Mouse (Mus musculus): ENCODE measurements around the gene Fam198b. TPM values are rescaled to one million over a fixed set of nuclear protein-coding genes. Genes with fewer than 3 reads are reported as not detected.

Fam198b gene
- polyA plus RNA-seq, 1 experiment, result 2.5 TPM

DNA sequence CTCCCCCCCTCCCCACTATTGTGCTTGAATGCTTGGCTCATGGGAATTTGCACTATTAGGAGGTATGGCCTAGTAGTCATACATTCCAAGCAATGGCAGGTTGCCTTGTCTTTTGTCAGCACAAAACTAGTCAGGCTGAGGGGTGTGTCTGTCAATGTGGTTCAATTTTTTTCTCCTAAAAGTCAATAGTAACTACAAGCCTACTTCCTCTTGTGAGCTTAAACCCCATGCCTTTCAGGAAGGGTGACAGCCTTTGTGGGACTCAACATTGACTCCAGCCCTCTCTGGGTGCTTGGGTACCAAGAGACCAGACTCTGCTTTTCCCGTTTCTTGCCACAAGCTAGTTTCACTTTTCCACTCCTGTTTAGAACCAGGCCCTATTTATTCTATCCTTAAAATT, 96.4 kb downstream of the Fam198b start:
- no peaks in the 10 kb centered on the region for H3K79me3 ChIP-seq (ENCODE audit: low read depth)

DNA sequence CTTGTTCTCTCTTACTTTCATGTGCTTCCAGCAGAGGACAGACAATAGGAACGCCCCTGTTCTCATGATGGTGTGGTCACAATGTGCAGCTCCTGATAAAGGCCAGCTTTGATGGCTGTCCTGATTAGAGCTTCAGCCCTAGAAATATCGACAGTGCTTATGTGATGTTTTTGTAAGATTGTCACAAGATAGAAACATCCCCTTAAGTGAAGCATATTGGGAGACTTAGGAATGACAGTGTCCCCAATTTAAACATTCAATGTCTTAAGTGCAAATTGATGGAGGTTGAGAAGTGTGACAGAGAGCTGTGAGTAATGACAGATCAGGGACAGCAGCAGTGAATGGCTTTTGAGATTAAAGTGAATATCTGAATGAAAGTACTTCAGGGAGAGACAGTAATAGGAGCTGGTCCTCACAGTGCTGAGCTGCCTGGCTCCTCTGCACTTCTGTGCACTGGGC, 99.7 kb downstream of the Fam198b start:
- no peak for TF ChIP-seq CEBPB (IDR thresholded peaks at IDR 0.05; ENCODE audit: low read depth)
- Histone ChIP-seq H3K27me3 (ENCODE audit: control insufficient read depth, insufficient read depth, insufficient read length) (no peaks in the 10 kb centered on the region), H3ac (ENCODE audit: control insufficient read depth, insufficient read length, low read depth) (no peak overlapping the region)

More for the DNA sequence above, 96.4 kb downstream of the Fam198b start:
- TF ChIP-seq MYOD1 (IDR thresholded peaks at IDR 0.05; ENCODE audit: control insufficient read depth, insufficient read length, low read depth), result no peak
- TF ChIP-seq MYOG (IDR thresholded peaks at IDR 0.05; ENCODE audit: control insufficient read depth, extremely low read depth, insufficient read length), result no peak
- no peak for TF ChIP-seq CEBPB (IDR thresholded peaks at IDR 0.05; ENCODE audit: low read depth)
- no peak for TF ChIP-seq MAX (IDR thresholded peaks at IDR 0.05)
- no peak for TF ChIP-seq USF1 (IDR thresholded peaks at IDR 0.05; ENCODE audit: low read depth)
- TF ChIP-seq FOSL1 (IDR thresholded peaks at IDR 0.05; ENCODE audit: insufficient read depth, low read length, poor library complexity, severe bottlenecking), result no peak
- no peak for TF ChIP-seq CTCF (IDR thresholded peaks at IDR 0.05; ENCODE audit: control insufficient read depth, insufficient read depth, insufficient read length)
- H3K36me3 ChIP-seq (ENCODE audit: control insufficient read depth, insufficient read depth), result no peaks in the 10 kb centered on the region
- H3K27me3 ChIP-seq (ENCODE audit: control insufficient read depth, insufficient read depth, insufficient read length), result no peaks in the 10 kb centered on the region
- no peak overlapping the region for H3ac ChIP-seq (ENCODE audit: control insufficient read depth, insufficient read length, low read depth)
- H3K4me3 ChIP-seq (ENCODE audit: insufficient read depth, poor library complexity, severe bottlenecking), result no peak overlapping the region
- H3K79me2 ChIP-seq (ENCODE audit: control insufficient read depth, insufficient read depth), result no peaks in the 10 kb centered on the region

DNA sequence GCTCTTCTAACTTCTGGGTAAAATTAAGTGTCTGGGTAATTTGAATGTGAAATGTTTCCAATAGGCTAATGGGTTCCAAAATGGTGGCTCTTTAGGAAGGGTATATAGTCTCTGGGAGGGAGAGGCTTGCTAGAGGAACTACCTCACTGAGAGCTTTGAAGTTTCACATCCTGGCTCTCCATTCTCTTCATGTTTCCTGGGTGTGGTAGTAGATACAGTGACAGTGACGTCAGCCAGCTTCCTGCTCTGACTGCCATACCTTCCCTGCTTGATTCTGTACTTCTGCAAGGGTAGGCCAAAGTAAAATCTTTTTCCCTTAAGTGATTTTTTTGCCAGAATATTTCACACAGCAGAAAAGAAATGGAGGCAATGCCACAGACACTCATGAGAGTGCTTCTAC, 100.2 kb downstream of the Fam198b start:
- no peak overlapping the region for H3ac ChIP-seq (ENCODE audit: control insufficient read depth, insufficient read length, low read depth)
- no peak for TF ChIP-seq CTCF (IDR thresholded peaks at IDR 0.05; ENCODE audit: control insufficient read depth, insufficient read depth, insufficient read length)
- no peak for TF ChIP-seq FOSL1 (IDR thresholded peaks at IDR 0.05; ENCODE audit: insufficient read depth, low read length, poor library complexity, severe bottlenecking)
- no peak for TF ChIP-seq MYOG (IDR thresholded peaks at IDR 0.05; ENCODE audit: control insufficient read depth, extremely low read depth, insufficient read length)
- TF ChIP-seq MAX (IDR thresholded peaks at IDR 0.05), result no peak
- no peak for TF ChIP-seq CEBPB (IDR thresholded peaks at IDR 0.05; ENCODE audit: low read depth)
- no peak for TF ChIP-seq MYOD1 (IDR thresholded peaks at IDR 0.05; ENCODE audit: control insufficient read depth, insufficient read length, low read depth)
- TF ChIP-seq USF1 (IDR thresholded peaks at IDR 0.05; ENCODE audit: low read depth), result no peak
- no peaks in the 10 kb centered on the region for H3K36me3 ChIP-seq (ENCODE audit: control insufficient read depth, insufficient read depth)
- H3K79me2 ChIP-seq (ENCODE audit: control insufficient read depth, insufficient read depth), result no peaks in the 10 kb centered on the region
- no peaks in the 10 kb centered on the region for H3K79me3 ChIP-seq (ENCODE audit: low read depth)
- H3K4me3 ChIP-seq (ENCODE audit: insufficient read depth, poor library complexity, severe bottlenecking), result no peak overlapping the region
- H3K27me3 ChIP-seq (ENCODE audit: control insufficient read depth, insufficient read depth, insufficient read length), result no peaks in the 10 kb centered on the region

More for the DNA sequence above, 99.7 kb downstream of the Fam198b start:
- Histone ChIP-seq H3K79me3 (ENCODE audit: low read depth) (no peaks in the 10 kb centered on the region), H3K4me3 (ENCODE audit: insufficient read depth, poor library complexity, severe bottlenecking) (no peak overlapping the region), H3K79me2 (ENCODE audit: control insufficient read depth, insufficient read depth) (no peaks in the 10 kb centered on the region), H3K36me3 (ENCODE audit: control insufficient read depth, insufficient read depth) (no peaks in the 10 kb centered on the region)

DNA sequence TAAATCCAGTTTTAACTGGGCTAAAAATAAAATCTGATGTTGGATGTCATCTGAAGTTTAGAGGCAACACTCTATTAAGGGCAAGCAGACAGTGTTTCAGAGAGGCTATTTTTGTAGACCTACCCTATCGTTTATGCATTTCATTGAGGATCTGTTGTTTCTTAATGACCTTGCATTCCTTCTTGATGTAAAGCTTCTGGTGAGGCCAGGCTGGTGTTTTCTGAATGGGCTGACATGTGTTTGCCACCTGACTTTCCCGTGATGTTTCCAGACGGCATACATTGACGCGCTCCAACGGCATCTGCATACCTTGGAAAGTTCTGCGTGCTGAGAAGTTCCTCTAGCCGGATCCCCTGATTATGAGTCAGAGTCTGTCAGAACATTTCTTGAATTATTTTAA, 104.9 kb downstream of the Fam198b start:
- Histone ChIP-seq H3K36me3 (ENCODE audit: control insufficient read depth, insufficient read depth) (no peaks in the 10 kb centered on the region), H3K4me3 (ENCODE audit: insufficient read depth, poor library complexity, severe bottlenecking) (no peak overlapping the region), H3K27me3 (ENCODE audit: control insufficient read depth, insufficient read depth, insufficient read length) (no peaks in the 10 kb centered on the region), H3ac (ENCODE audit: control insufficient read depth, insufficient read length, low read depth) (no peak overlapping the region), H3K79me3 (ENCODE audit: low read depth) (no peaks in the 10 kb centered on the region), H3K79me2 (ENCODE audit: control insufficient read depth, insufficient read depth) (no peaks in the 10 kb centered on the region)
- TF ChIP-seq CEBPB (IDR thresholded peaks at IDR 0.05; ENCODE audit: low read depth) (no peak), USF1 (IDR thresholded peaks at IDR 0.05; ENCODE audit: low read depth) (no peak), MYOG (IDR thresholded peaks at IDR 0.05; ENCODE audit: control insufficient read depth, extremely low read depth, insufficient read length) (no peak), MAX (IDR thresholded peaks at IDR 0.05) (no peak), CTCF (IDR thresholded peaks at IDR 0.05; ENCODE audit: control insufficient read depth, insufficient read depth, insufficient read length) (no peak)

DNA sequence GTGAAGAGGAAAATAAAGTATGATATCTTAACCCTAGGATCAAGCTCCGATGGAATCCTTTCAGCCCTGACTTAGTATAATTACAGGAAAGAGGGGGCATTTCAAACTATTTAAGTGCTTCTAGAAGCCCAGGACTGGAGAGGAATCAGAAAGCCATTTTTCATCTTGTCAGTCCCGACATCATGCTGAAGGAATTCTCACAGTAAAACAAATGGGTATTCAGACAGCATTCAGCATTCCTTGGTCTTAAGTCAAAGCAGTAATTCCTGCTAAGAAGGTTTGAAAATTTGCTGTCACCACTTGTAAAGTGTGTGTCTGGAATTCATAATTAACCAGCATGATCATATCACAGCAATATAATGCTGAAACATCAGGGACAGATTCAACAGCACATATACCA, 105.6 kb downstream of the Fam198b start:
- no peaks in the 10 kb centered on the region for H3K79me3 ChIP-seq (ENCODE audit: low read depth)
- no peaks in the 10 kb centered on the region for H3K27me3 ChIP-seq (ENCODE audit: control insufficient read depth, insufficient read depth, insufficient read length)
- H3K4me3 ChIP-seq (ENCODE audit: insufficient read depth, poor library complexity, severe bottlenecking), result no peak overlapping the region
- TF ChIP-seq CTCF (IDR thresholded peaks at IDR 0.05; ENCODE audit: control insufficient read depth, insufficient read depth, insufficient read length), result no peak
- TF ChIP-seq MYOG (IDR thresholded peaks at IDR 0.05; ENCODE audit: control insufficient read depth, extremely low read depth, insufficient read length), result no peak
- no peak for TF ChIP-seq FOSL1 (IDR thresholded peaks at IDR 0.05; ENCODE audit: insufficient read depth, low read length, poor library complexity, severe bottlenecking)
- no peak for TF ChIP-seq MAX (IDR thresholded peaks at IDR 0.05)
- TF ChIP-seq MYOD1 (IDR thresholded peaks at IDR 0.05; ENCODE audit: control insufficient read depth, insufficient read length, low read depth), result no peak
- TF ChIP-seq USF1 (IDR thresholded peaks at IDR 0.05; ENCODE audit: low read depth), result no peak
- TF ChIP-seq CEBPB (IDR thresholded peaks at IDR 0.05; ENCODE audit: low read depth), result no peak
- no peaks in the 10 kb centered on the region for H3K36me3 ChIP-seq (ENCODE audit: control insufficient read depth, insufficient read depth)
- H3K79me2 ChIP-seq (ENCODE audit: control insufficient read depth, insufficient read depth), result no peaks in the 10 kb centered on the region
- no peak overlapping the region for H3ac ChIP-seq (ENCODE audit: control insufficient read depth, insufficient read length, low read depth)

DNA sequence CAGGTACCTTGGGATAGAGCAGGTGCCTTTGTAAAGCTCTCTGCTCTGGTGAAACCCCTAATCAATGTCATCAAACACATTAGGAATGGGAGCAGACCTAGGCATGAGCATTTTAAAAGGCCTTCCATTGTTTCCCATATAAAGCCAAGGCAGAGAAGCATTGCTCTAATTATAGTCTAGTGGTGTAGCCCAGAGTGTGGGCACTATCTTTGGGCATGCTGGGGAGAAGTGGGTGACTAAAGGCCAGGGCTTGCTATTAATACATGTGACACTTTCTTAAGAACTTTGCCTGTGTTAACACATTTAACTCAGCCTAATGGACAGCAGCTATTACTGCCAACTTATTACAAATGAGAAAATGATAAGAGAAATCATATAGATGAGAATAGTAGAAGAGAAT, 106.1 kb downstream of the Fam198b start:
- Histone ChIP-seq H3K4me3 (ENCODE audit: insufficient read depth, poor library complexity, severe bottlenecking) (no peak overlapping the region), H3K36me3 (ENCODE audit: control insufficient read depth, insufficient read depth) (no peaks in the 10 kb centered on the region), H3K79me2 (ENCODE audit: control insufficient read depth, insufficient read depth) (no peaks in the 10 kb centered on the region), H3K79me3 (ENCODE audit: low read depth) (no peaks in the 10 kb centered on the region), H3ac (ENCODE audit: control insufficient read depth, insufficient read length, low read depth) (no peak overlapping the region), H3K27me3 (ENCODE audit: control insufficient read depth, insufficient read depth, insufficient read length) (no peaks in the 10 kb centered on the region)
- TF ChIP-seq CTCF (IDR thresholded peaks at IDR 0.05; ENCODE audit: control insufficient read depth, insufficient read depth, insufficient read length) (no peak), MYOG (IDR thresholded peaks at IDR 0.05; ENCODE audit: control insufficient read depth, extremely low read depth, insufficient read length) (no peak), CEBPB (IDR thresholded peaks at IDR 0.05; ENCODE audit: low read depth) (no peak), FOSL1 (IDR thresholded peaks at IDR 0.05; ENCODE audit: insufficient read depth, low read length, poor library complexity, severe bottlenecking) (no peak), MYOD1 (IDR thresholded peaks at IDR 0.05; ENCODE audit: control insufficient read depth, insufficient read length, low read depth) (no peak), MAX (IDR thresholded peaks at IDR 0.05) (no peak), USF1 (IDR thresholded peaks at IDR 0.05; ENCODE audit: low read depth) (no peak)
